Mouse (Mus musculus) cerebral cortex, adult 2 months (tissue): ENCODE measurements around the gene Nipal3.

ENCODE experiments used
- WGBS: fragments of 180-500 bp; shearing (Covaris S2); methylation state at CpG from one replicate; pipeline ENCODE4 v1.1.7; 2018; 5-methylcytosine and 5-hydroxymethylcytosine counted together

The Nipal3 gene

DNA sequence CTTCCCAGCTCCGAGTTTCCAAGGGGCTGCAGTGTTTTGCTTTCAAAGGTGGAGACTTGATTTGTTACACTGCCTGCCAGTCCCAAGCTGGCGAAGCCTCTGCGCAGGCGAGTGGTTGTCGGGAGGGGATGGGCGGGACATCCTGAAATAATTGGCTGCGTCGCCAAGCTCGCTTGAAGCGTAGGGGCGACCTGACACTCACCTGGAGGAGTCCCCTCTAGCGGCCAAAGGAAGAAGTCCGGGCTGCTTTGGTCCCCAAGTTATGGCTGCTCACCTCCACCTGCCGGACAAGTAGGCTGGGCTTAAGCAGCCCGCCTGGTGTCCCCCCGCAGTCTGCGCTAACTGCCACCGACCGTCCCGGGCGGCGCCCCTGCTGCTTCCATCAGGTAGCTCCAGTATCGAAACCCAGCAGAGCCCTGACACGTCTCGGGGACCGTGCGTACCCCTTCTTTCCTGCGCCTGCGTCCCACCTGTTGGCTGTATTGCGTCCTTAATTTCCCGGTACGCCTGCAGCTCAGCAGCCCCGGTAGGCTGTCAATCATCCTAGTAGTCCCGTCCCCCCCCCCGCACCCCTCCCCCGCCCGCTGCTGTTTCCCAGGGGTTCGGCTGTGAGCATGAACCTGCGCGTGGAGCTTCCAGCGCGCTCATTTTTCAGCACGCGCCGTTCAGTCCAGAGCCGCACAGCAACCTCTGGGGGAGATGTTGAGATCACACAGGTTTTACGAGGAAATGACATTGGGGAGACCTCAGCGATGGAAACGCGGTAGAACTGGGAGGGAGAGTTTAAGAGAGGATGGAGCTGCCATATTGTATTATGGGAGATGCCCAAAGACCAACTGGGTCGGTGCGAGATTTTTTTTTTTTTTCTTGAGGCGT, at the start of gene Nipal3, which contains the start of gene Stpg1:
Gene Nipal3 (minus strand): TSS at position 518 of the 876 bp plus-strand sequence.
Gene Stpg1 (plus strand): TSS at position 270 of the 876 bp plus-strand sequence.
- under 1% methylated on average over 53 of the region's 53 CpGs for WGBS

DNA sequence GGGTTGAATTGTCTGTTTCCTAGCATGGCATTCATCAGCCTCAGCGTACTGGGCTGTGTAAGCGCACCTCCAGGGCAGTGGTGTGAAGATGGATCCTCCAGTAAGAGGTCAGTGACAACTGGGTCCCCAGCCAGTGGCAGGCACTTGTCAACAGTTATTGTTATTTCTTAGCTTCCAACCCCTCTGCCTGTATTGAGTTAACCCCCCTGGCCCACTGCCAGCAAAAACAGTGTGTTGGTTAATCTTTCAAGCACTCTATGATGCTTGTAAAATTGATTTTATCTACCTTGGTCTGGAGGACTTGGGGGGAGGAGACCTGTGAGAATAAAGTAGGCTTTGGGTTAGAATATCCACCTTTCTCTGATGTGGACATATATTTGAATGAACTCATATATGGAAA, 49.4 kb upstream of the Nipal3 start:
- 91% methylated on average over 2 of the region's 2 CpGs for WGBS

GRCm38 (mm10) chr4:135540057-135540456, 45.2 kb upstream of the Nipal3 start:
- 57% methylated on average over 9 of the region's 9 CpGs for WGBS

GRCm38 (mm10) chr4:135539056-135539455, 44.2 kb upstream of the Nipal3 start:
- 88% methylated on average over 12 of the region's 12 CpGs for WGBS

DNA sequence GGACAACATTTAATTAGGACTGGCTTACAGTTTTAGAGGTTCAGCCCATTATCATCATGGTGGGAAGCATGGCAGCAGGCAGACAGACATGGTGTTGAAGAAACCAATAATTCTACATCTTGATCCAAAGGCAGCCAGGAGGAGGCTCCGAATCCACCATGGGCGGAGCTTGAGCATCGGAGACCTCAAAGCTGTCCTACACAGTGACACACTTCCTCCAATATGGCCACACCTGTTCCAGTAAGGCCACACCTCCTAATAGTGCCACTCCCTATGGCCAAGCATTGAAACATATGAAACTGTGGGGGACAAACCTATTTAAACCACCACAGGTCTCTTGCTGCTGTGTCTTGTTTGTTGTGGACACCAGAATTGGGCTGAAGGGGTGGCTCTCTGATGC, 40.2 kb upstream of the Nipal3 start:
- WGBS: 98% methylated on average over 3 of the region's 3 CpGs

- WGBS: 77% methylated on average over 6 of the region's 6 CpGs
These were observed 38.2 kb upstream of the Nipal3 start for GRCm38 (mm10) chr4:135533001-135533400.

- WGBS: 58% methylated on average over 9 of the region's 9 CpGs
These were observed 37.2 kb upstream of the Nipal3 start for GRCm38 (mm10) chr4:135531771-135532613.

DNA sequence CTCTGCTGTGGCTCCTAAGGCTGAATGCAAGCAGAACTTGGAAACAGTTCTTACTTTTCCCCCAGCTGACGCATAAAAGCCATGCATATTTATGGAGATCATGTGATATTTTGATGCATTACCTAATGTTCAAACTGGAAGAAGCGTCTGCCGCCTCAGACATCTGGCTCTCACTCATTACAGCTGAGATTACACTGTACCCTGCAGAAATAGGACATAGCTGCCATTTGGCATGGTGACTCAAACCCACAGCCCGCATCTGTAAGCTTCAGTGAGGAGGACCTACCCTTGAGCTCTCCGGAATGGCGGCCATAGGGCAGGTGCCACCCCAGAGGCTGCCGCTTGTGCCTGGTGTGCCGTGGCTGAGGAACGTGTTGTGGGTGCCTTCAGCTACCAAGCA, 36.4 kb upstream of the Nipal3 start:
- WGBS: 49% methylated on average over 9 of the region's 9 CpGs

DNA sequence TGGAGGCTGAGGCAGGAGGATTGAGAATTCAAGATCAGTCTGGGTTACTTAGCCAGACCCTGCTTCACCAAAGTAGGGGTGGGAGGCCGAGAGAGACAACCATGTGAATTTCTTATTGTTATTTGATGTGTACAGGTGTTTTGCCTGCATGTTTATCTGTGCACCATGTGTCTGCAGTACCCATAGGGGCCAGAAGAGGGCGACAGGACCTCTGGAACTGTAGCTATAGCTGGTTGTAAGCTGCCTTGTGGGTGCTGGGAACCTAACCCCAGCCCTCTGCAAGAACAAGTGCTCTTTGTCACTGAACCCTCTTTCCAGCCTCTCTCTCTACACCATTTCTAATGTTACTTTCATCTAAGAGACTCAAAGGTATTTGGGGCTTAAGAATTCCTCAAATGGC, 35.4 kb upstream of the Nipal3 start:
- 65% methylated on average over 2 of the region's 2 CpGs for WGBS

DNA sequence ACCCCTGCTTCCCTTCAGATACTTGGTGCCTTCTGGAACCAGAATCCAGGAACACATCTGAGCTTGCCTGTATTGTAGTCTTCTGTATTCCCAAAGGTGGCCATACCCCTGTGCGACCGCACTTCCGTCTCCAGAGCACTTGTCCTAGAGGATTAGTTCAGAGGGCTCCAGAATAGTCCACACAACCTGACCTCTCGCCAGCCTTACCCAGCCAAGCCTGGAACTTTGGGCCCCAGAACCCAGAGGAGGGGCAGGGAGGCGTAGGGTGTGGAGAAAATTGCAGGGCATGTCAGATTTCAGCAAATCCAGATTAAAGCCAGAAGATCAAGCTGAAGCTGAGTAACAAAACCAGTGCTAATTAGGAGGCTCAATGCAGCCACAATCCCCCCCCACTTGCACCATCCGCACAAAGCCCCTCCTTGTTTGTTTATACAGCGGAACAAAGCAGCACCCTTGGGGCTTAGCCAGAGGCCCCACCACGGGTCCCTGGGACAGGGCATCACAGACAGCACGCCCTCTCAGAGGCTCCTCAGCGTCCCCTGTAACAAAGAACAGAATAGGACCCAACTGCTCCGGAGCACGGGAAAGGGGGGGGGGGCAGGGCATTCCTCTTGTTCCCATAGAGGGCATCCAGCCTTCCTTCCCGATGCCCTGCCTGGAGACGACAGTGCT, 31.3 kb upstream of the Nipal3 start:
- 38% methylated on average over 14 of the region's 14 CpGs for WGBS

- 68% methylated on average over 12 of the region's 12 CpGs for WGBS
These were observed 30.2 kb upstream of the Nipal3 start for GRCm38 (mm10) chr4:135525057-135525456.

GRCm38 (mm10) chr4:135523939-135524338, 29.1 kb upstream of the Nipal3 start:
- WGBS: 26% methylated on average over 6 of the region's 7 CpGs

GRCm38 (mm10) chr4:135520421-135520820, 25.6 kb upstream of the Nipal3 start:
- 85% methylated on average over 9 of the region's 9 CpGs for WGBS

- 85% methylated on average over 12 of the region's 12 CpGs for WGBS
These were observed 23.3 kb upstream of the Nipal3 start for GRCm38 (mm10) chr4:135518135-135518534.

- 71% methylated on average over 15 of the region's 15 CpGs for WGBS
These were observed 21.8 kb upstream of the Nipal3 start for GRCm38 (mm10) chr4:135516351-135517316.

DNA sequence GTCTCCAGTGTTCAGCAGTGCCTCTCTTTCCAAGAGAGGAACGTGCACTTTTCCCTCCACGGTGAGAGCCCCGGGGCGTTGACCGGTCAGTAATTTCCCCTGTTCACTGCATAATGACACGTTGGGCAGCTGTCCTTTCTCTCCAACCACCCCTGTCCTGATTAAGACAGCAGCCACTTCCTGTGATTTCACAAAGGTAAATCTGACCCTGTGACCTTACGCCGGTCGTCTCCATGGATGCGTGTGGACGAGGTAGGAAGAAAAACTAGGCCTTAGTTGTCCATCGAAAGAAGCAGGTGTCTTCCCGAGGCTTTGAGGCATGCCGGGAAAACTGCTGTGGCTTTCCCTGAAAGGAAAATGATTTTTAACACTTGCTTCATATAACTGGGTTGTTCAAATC, 20.1 kb upstream of the Nipal3 start:
- WGBS: 85% methylated on average over 14 of the region's 14 CpGs

DNA sequence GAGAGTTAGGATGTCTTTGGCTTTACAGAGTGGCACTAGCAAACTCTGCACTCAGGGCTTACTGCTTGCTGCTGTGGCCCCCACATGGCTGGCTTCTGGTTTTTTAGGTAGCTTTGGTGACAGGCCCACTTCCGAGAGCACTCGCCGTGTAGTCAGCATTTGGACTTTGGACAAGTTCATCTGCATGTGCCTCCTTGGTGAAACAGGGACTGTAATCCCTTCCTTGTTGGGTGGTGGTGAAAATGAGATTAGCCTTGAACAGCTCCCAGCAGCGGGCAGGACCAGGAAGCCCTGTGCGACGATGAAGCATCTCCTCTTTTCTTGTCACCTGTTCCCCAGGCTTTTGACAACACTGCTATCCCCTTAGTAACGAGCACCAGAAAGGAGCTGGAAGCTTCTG, 19.0 kb upstream of the Nipal3 start:
- 89% methylated on average over 7 of the region's 7 CpGs for WGBS

DNA sequence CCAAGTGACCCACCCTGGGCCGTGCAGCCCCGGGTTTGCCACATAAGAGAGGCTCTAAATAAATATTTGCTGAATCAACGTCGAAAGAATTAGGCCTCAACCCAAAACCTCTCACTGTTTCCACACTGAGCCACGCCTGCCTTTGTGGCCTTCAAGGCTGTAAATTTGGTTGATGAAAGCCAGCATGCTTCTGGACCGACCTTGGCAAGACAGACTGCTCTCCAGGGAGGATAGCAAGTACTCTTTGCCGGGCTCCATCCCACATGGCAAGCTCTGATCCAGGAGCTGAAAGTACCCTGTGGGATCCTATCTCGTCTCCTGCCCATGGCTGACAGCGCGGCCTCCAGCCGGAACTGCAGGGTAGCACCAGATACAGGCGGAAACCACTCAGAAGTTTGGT, 14.7 kb upstream of the Nipal3 start:
- 84% methylated on average over 12 of the region's 12 CpGs for WGBS

DNA sequence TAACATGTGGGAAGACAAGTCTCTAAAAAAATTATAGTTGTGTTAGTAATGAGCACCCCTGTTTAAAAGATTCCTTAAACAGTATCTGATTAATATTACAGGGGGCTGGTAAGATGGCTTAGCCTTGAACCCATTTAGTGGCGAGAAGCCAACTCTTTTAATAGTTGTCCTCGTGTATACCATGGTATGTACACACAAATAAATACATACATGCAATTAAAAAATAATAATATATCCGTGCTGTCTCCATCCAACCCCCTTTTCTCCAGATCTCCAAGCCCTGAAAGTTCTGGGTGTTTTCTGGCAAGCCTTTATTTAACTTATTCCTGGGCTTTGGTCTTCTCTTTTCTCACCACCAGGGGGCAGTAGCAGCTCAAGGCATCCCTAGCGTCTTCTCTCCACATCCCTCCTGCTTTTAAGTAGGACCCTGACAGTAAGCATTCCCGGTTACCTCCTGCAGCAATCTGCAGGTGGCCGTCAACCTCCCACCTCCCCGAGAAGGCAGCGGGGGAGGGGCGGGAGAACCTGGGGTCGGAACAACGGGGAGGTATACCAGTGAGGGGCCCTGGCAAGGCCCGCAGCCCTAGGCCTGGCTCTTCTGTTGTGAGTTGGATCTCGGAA, 13.7 kb upstream of the Nipal3 start:
- WGBS: 13% methylated on average over 13 of the region's 13 CpGs
